Mouse (Mus musculus) mature B cell (primary cell): ENCODE data around the gene Ctnnd2.

Source experiments
- in situ Hi-C: fragments of 300-500 bp; cut with MboI; formaldehyde crosslinking; loops from 2 replicates; pipeline ENCODE4 v1.14.3; 2019

The Ctnnd2 gene

GRCm38 (mm10) chr15:30726066-30726465 is 553.7 kb downstream of the Ctnnd2 start:
- in situ Hi-C loops: no loop called here

DNA sequence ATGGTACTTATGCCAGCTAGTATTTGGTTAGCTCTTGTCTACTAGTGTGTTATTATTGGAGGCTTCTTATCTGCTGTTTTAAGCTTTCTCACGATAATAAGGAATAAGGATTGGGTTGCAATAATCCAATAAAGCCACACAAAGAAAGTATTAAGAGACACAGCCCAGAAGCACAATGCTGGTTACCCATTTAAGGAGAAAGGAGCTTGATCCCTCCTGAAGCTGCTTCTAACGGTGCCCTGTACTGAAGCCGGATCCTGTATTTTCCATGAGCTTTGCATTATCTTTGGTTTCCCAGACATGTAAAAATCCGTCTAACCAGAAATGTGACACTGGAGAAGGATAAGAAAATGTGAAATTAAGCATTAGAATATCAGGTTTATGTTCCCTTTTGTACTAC is 565.8 kb downstream of the Ctnnd2 start:
- in situ Hi-C loops: no loop called here

- in situ Hi-C loops: no loop called here
Measured at GRCm38 (mm10) chr15:30740728-30741127, 568.3 kb downstream of the Ctnnd2 start.

DNA sequence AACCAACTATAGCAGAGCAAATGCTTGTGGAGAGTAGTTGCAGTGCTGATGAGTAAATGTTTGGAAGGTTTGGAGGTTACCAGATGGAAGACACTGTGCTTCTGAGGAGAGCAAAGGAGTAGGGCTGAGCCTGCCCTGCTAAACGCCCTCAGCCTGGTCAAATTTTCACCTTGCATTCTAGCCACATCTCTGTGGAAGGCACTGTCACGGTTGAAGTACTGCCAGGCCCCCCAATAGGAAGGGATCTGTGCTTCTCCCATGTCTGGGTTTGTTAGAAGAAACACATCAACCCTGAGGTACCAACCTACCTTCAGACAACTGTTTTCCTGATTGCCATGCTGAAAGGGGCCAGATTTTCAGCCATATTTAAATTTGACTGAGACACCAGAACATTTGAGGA is 585.6 kb downstream of the Ctnnd2 start:
- in situ Hi-C loops: no loop called here

DNA sequence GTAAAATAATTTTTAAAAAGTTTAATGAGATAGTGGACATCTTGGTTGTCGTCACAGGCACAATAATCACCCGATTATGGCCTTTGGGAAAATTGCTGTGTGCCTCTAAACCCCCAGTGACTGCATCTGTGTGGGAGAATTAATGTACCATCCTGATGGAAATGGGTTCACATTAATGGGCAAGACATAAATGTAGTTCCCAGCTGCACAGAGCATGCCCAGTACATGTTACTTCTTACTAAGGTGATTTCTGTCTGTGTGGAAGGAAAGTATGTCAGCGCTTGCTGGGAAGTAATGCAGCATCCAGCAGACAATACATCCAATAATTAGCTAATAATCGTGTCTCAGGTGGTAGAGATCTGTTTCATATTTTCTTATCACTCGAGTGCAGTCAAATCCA is 589.8 kb downstream of the Ctnnd2 start:
- in situ Hi-C loops: no loop called here

GRCm38 (mm10) chr15:30762695-30763285 is 590.4 kb downstream of the Ctnnd2 start:
- in situ Hi-C loops: no loop called here

DNA sequence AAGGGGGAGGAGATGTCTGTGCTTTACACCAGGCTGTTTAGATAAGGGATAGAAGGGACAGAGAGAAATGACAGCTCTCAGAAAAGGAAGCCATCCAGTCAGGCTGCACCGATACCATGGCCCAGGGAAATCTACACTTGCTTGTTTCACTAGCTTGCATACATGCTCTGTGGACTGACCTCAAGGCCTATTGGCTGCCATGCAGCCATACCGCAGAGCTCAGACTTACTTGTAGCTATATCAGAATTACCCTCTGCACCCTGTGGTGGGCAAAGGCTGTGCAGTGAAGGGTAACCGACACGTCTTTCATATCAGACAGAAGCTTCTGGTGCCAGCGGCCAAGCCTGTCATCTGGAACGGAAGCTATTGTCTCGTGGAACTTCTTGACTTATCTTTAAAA is 604.5 kb downstream of the Ctnnd2 start:
- in situ Hi-C loops: no loop called here

GRCm38 (mm10) chr15:30777801-30778200 is 605.4 kb downstream of the Ctnnd2 start:
- in situ Hi-C loops: no loop called here

DNA sequence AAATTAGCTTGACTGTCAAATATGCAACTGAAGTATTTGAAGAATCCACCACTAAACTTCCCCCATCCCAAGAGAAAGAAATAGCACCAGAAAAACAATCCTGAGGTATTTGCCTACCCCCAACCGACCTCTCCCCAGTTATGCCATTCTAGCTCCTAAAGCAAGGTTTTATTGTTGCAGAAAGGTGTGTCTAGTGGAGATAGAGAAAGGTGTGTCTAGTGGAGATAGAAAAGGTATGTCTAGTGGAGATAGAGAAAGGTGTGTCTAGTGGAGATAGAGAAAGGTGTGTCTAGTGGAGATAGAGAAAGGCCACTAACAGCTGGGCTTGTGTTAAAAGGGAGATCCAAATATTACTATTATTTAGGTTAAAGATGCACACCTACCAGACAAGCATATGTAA is 607.5 kb downstream of the Ctnnd2 start:
- in situ Hi-C loops: no loop called here

- in situ Hi-C loops: no loop called here
Measured at GRCm38 (mm10) chr15:30780977-30781376, 608.6 kb downstream of the Ctnnd2 start.

DNA sequence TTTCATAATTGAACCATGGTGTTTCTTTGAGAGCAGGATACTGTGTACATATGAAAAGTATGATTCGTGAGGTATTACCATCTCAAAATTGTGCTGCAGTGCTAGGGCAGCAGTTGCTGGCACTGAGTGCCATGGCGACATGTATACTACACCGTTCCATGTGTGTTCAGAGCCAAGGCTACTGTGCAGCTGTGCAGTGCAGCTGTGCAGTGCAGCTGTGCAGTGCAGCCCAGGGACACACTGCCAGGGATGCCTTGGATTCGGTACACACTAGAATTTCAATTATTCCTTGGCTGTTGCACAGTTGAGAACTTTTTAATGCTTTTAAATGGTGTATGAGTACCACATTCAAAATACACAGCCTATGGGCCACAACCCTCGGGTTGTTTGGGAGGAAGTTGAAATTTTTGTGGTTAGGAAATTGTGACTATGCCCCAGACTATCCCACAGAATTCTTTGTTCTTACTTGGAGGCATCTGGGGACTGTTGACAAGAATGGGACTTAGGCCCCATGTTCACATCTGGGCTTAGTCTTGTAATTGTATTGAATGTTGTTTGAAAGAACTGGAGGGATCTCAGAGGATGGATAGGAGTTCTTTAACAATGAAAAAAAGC is 613.4 kb downstream of the Ctnnd2 start:
- in situ Hi-C loops: no loop called here

- in situ Hi-C loops: no loop called here
Measured at GRCm38 (mm10) chr15:30793260-30793659, 620.9 kb downstream of the Ctnnd2 start.

- in situ Hi-C loops: no loop called here
Measured at GRCm38 (mm10) chr15:30795723-30796122, 623.3 kb downstream of the Ctnnd2 start.

- in situ Hi-C loops: no loop called here
Measured at GRCm38 (mm10) chr15:30827424-30828263, 655.3 kb downstream of the Ctnnd2 start.

DNA sequence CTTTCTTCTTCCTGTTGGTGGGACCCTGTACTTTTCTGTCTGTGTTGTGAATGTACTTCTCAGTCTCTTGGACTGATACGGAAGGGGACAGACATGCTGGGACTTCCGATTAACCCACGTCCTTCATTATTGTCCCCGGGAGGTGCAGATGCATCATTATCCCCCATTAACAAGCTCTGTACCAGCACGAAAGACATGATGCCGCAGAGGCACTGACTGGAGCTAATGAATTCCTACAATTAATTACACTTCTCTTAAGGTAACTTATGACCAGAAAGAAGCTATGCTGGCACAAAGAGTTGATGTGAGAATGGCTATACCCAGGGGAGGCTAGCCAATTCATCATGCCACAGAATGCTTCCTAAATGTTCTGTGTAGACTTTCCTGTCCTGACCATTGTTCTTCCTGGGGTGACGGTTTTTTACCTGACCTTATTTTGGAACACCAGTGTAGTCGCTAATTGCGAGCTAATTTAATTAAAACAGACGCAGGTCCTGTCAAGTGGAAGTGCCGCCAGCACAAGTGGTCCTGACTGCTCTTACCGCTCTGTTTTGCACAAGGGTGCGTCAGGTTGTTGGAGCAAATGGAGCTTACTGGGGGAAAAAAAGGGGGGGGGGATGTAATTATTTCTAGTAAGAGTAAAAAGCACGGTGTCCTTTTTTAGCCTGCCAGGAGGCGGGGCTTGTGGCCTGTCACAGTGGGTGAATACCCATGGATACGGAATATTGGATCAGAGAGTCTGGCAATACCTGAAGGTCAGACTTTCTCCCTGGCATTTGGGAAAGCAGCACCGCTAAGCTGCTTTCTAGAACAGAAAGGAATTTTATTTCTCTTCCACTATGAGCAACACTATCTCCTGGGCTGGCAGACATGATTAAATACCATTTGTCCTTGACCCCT is 685.1 kb downstream of the Ctnnd2 start:
- in situ Hi-C loops: no loop called here

DNA sequence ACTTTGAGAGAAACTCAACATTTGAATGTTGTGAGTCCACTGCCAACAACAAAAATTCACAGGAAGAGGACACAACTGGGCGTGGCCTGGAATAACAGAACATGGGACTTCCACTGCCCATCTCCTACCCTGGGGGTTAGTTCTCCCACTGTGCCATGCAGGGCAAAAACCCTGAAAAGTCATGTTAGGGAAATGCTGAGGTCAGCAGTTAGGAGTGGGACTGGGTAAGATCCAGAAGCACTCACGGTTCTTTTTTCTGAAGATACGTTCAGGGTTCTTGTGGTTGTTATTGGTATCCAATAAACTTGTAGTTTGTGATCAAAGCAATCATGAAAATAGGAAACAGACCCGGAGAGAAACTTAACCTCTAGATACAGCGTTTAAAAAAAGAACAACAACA is 695.0 kb downstream of the Ctnnd2 start:
- in situ Hi-C loops: no loop called here

DNA sequence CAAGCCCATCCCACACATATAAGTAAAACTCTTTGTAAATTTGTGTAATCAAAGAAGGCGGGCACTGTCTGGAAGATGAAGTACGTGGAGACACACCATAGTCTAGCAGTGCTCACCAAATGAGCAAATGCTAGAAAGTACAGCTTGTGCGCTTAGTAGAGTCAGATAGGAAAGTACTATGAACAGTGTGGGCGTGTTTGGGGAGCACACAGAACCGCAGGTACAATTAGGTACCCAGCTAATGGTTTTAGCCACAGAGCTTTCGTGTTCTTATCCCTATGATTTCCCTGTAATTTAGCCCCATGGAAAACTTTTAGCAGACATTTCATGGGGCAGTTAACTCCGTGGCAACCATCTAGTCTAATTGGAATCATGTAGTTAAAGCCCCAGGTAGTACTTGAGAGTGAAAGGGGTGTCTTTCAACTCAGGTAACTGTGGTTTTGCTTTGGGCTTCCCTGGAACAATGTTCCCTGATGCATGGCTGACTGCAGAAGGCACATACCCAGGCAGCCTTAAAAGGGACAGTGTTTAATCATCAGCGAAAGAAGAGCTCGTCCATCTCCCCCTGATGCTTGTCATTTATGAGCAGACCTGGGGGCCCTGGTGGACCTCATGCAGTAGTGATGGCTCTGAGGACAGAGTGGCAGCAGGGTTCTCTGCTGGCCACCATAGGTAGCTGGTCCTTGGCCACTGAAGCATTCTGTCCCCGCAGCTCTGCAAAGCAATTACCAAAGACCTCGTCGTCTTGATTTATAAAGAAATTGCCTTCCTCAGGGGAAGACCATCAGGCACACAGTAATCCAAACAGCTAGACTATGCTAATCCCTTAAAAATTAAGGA is 697.5 kb downstream of the Ctnnd2 start:
- in situ Hi-C loops: no loop called here

DNA sequence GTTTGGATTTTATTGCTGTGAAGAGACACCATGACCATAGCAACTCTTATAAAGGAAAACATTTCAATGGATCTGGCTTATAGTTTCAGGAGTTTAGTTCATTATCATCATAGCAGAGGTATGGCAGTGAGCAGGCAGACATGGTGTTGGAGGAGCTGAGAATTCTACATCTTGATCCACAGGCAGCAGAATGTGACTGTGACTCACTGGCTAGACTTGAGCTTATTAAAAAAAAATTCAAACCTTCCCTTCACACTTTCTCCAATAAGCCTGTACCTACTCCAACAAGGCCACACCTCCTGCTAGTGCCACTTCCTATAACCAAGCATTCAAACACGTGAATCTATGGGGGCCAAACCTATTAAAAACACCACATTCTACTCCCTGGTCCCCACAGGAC is 703.1 kb downstream of the Ctnnd2 start:
- in situ Hi-C loops: no loop called here

GRCm38 (mm10) chr15:30884692-30885334 is 712.4 kb downstream of the Ctnnd2 start:
- in situ Hi-C loops: no loop called here

DNA sequence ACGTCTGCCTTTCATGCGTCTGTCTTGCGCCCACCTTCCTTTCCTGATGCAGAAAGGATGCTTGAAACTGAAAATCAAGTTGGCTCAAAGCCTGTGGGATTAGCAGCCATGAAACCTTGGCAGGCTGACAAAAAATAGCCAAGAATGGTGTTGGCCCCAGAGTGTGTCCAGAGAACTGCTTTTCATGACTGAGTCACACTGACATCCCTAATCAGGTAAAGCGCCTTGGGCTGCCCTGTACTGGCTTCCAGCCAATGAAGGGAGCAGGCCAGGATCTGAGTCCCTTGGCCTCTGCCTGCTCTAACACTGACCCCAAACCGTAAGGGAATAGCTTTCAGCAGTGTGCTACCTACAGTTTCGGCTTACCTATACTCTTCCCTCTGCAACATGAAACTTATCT is 713.0 kb downstream of the Ctnnd2 start:
- in situ Hi-C loops: no loop called here

GRCm38 (mm10) chr15:30887559-30887958 is 715.2 kb downstream of the Ctnnd2 start:
- in situ Hi-C loops: no loop called here
